Mouse (Mus musculus) heart, postnatal 0 days (tissue): Measurements from ENCODE around the gene Acox2.

Source experiments
- CTCF ChIP-seq: IDR thresholded peaks from 2 replicates; pipeline ENCODE4 v1.5.1; 2016; ENCODE audit warnings: antibody characterized with exemption, control low read depth, low read depth
- EP300 ChIP-seq: IDR thresholded peaks from 2 replicates; pipeline ENCODE4 v1.6.1; 2016; ENCODE audit warnings: antibody characterized with exemption, low read depth

DNA sequence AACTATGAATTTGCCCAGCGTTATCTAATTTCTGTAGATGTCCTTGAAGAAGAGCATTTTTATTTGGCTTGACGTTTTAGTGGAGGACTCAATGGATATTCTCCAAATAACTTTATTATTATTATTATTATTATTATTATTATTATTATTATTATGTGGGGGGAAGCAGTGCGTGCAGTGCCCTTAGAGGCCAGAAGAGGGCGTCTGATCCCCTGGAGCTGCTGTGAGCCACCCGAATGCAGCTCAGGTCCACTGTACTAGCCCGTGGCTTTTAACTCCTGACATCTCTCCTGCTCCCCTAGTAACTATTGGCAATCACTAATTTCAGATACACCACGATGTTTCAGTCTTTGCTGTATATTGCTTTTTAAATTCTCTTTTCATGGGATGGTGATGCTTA, 38.8 kb downstream of the Acox2 start:
- TF ChIP-seq CTCF (peak; percentile 23), EP300 (no peak)
